Mouse (Mus musculus) Patski (cell line): ENCODE results near the gene Sox21. TPM values are rescaled to one million over a fixed set of nuclear protein-coding genes. Genes with fewer than 3 reads are reported as not detected.

ENCODE experiments used
- ATAC-seq: fragments of 100-300 bp; one replicate; pipeline ENCODE4 v1.8.0; 2021
- CTCF ChIA-PET: fragments of 350-600 bp; sonication (Branson Sonifier 250); formaldehyde crosslinking; loops from one replicate; lab custom pipeline; 2022; ENCODE audit warnings: inconsistent platforms; lab: Charles Lee
- POLR2A ChIA-PET: fragments of 350-600 bp; sonication (Branson Sonifier 250); formaldehyde crosslinking; loops from one replicate; lab custom pipeline; 2022; ENCODE audit warnings: antibody characterized with exemption, inconsistent platforms; lab: Charles Lee
- DNase-seq: peaks from one replicate; pipeline ENCODE4 v3.0.0-alpha.2; 2011; ENCODE audit warnings: low read depth, low spot score
- H3K27me3 ChIP-seq: fragments of 371-371 bp; one replicate; pipeline ENCODE4 v1.5.1; 2021
- CTCF ChIP-seq: fragments of 100-300 bp; IDR thresholded peaks from one replicate; pipeline ENCODE4 v1.5.1; 2021
- in situ Hi-C: fragments of 300-500 bp; cut with MboI; formaldehyde crosslinking; loops from 3 replicates; pipeline ENCODE4 v1.11.1; 2018; ENCODE audit warnings: low pct_unique_long_range_greater_than_20kb, mixed read lengths
- polyA plus RNA-seq: library from polyadenylated mRNA; unstranded; gene quantifications from one replicate; pipeline ENCODE4 v1.2.3, GENCODE M21; 2021

Sox21 gene
- polyA plus RNA-seq, 1 experiment from 2014 or later, result 0.01 TPM

DNA sequence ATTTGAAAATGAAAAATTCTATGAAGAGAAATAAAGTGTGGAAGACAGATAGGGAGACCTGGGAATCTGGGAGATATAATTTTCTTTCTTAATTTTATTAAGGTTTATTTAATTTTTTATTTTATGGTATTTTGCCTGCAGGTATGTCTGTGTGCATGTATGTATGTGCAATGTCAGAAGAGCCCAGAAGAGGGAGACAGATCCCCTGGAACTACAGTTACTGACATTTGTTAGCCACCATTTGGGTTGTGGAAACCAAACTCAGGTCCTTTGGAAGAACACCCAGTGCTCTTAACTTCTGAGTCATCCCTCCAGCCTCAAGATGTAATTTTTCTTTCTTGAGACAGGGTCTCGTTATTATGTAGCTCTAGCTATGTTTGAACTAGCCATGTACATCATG lies 15.9 kb downstream of the Sox21 start:
- no peak for DNase-seq
- POLR2A ChIA-PET, result no interaction called here
- peaks cover 38% of the 10 kb centered on the region for H3K27me3 ChIP-seq
- peak; percentile 47 for TF ChIP-seq CTCF
- no peak for ATAC-seq
- CTCF ChIA-PET, result no interaction called here
- in situ Hi-C loops, result loop anchor here (25.0 kb wide), 1 partner anchor 591 kb away; no protein-coding TSS in a partner anchor

GRCm38 (mm10) chr14:118216826-118217225 lies 20.0 kb downstream of the Sox21 start:
- in situ Hi-C loops, result loop anchor here (5.0 to 25.0 kb wide), 3 partner anchors 258 to 595 kb away; no protein-coding TSS in a partner anchor

DNA sequence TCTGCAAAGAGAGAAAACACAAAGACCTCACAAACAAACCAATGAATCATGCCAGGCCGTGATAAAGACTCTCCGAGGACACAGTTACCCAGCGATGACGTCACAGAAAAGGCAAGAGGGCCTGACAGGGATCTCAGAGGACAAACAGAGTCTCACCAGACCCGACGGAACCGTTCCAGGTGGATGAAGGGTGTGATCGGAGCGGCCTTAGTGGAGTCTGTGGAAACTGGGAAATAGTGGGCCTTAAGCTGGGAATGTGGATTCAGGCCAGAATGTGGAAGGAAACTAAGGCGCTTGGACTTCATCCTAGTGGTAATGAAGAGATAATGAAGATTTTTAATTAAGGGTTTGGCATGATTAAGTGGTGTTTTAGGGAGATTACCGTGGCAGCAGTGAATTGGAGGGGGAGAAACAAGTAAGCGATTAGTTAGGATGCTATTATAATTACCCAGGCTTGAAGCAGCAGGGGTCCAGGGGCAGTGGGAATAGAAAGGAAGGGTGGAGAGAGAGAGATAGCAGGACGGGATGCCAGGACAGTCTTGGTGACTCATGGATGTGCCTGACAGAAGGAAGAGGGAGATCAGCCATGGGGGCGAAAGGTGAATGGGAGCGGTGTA lies 24.5 kb downstream of the Sox21 start:
- peak; percentile 12 for ATAC-seq
- no peak for DNase-seq
- in situ Hi-C loops, result loop anchor here (10.0 to 25.0 kb wide), 2 partner anchors 263 to 600 kb away; no protein-coding TSS in a partner anchor
- peaks cover 25% of the 10 kb centered on the region for H3K27me3 ChIP-seq
- no peak for TF ChIP-seq CTCF
- ChIA-PET POLR2A (no interaction called here), CTCF (no interaction called here)

More at GRCm38 (mm10) chr14:118216826-118217225, 20.0 kb downstream of the Sox21 start:
- ChIA-PET POLR2A (no interaction called here), CTCF (no interaction called here)
- peaks cover 16% of the 10 kb centered on the region for H3K27me3 ChIP-seq
- TF ChIP-seq CTCF, result no peak
- ATAC-seq (no peak), DNase-seq (no peak)

DNA sequence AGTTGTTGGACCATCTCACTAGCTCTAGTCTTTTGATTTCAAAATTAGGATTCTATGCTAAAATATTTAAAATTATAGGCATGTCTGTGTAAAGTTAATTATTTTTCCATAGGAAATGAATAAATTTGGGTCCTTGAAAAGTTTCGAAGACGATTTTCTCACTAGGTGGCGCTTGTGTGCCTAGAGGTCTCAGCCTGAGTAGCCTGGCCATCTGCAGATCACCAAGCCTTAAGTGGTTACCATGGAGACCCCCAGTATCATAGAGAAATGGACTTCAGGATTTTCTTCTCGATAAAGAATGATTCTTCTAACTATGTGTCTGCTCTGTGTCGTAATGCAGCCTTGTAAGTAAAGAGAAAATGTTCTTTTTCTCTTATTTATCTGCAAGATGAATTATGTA lies 27.2 kb downstream of the Sox21 start:
- TF ChIP-seq CTCF, result peak; percentile 70
- POLR2A ChIA-PET, result no interaction called here
- no peak for DNase-seq
- no peak for ATAC-seq
- in situ Hi-C loops, result loop anchor here (10.0 to 25.0 kb wide), 2 partner anchors 265 to 603 kb away; no protein-coding TSS in a partner anchor
- H3K27me3 ChIP-seq, result peaks cover 15% of the 10 kb centered on the region
- CTCF ChIA-PET, result no interaction called here

GRCm38 (mm10) chr14:118207347-118207746 lies 29.5 kb downstream of the Sox21 start:
- ChIA-PET CTCF (interaction anchor here (0.9 to 1.0 kb wide), 2 partner anchors 369 to 396 kb away, joined by 3 read pairs; no protein-coding TSS in a partner anchor), POLR2A (no interaction called here)
- peaks cover 15% of the 10 kb centered on the region for H3K27me3 ChIP-seq
- in situ Hi-C loops, result loop anchor here (25.0 kb wide), 1 partner anchor 605 kb away; no protein-coding TSS in a partner anchor
- DNase-seq (no peak), ATAC-seq (no peak)
- TF ChIP-seq CTCF, result peak; percentile 55

DNA sequence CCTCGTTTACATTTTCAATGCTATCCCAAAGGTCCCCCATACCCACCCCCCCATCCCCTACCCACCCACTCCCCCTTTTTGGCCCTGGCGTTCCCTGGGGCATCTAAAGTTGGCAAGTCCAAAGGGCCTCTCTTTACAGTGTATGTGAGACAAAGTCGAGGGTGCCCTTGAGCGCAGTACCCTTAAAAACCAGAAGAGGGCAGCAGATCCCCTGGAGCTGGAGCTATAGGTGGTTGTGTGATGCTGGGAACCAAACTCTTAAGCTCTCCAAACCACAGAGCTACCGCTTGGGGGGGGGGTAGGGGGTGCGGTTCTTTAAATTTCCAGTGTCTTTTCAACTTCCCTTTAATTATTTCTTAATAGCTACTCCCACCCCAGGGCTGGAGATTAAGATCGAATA lies 33.8 kb downstream of the Sox21 start:
- DNase-seq (no peak), ATAC-seq (no peak)
- peaks cover 9% of the 10 kb centered on the region for H3K27me3 ChIP-seq
- ChIA-PET CTCF (interaction anchor here (1.0 kb wide), 1 partner anchor 20 kb away, joined by 3 read pairs; no protein-coding TSS in a partner anchor), POLR2A (no interaction called here)
- in situ Hi-C loops, result loop anchor here (25.0 kb wide), 1 partner anchor 609 kb away; no protein-coding TSS in a partner anchor
- TF ChIP-seq CTCF, result peak; percentile 37

GRCm38 (mm10) chr14:118202006-118202405 lies 34.8 kb downstream of the Sox21 start:
- DNase-seq (no peak), ATAC-seq (no peak)
- CTCF ChIA-PET, result no interaction called here
- in situ Hi-C loops, result loop anchor here (25.0 kb wide), 1 partner anchor 610 kb away; no protein-coding TSS in a partner anchor
- TF ChIP-seq CTCF, result no peak
- H3K27me3 ChIP-seq, result peaks cover 14% of the 10 kb centered on the region
- POLR2A ChIA-PET, result no interaction called here

- no peak for TF ChIP-seq CTCF
- DNase-seq (no peak), ATAC-seq (no peak)
- CTCF ChIA-PET, result no interaction called here
- H3K27me3 ChIP-seq, result peaks cover 26% of the 10 kb centered on the region
- POLR2A ChIA-PET, result no interaction called here
- in situ Hi-C loops, result loop anchor here (25.0 kb wide), 1 partner anchor 612 kb away; no protein-coding TSS in a partner anchor
These were observed 36.1 kb downstream of the Sox21 start for GRCm38 (mm10) chr14:118200731-118201130.

DNA sequence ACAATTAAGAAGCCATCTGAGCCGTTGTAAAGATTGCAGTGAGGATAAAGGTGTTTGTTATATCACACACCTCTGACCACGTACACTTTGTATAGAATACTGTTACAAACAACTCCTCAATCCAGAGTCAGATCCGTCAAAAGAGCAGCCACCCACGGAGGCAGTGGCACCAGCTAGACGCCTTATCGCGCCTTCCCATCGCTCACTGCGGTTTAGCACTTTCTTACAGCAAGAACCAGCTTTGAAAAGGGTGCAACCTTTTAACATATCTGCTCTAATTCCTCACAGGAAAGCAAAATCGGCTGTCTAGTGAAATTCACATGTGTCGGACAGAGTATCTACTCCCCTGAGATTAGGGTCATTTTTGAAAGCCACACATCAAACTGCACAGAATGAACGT lies 39.8 kb downstream of the Sox21 start:
- ATAC-seq, result no peak
- DNase-seq, result no peak
- CTCF ChIA-PET, result no interaction called here
- TF ChIP-seq CTCF, result no peak
- in situ Hi-C loops, result no loop called here
- POLR2A ChIA-PET, result no interaction called here
- H3K27me3 ChIP-seq, result peaks cover 58% of the 10 kb centered on the region

DNA sequence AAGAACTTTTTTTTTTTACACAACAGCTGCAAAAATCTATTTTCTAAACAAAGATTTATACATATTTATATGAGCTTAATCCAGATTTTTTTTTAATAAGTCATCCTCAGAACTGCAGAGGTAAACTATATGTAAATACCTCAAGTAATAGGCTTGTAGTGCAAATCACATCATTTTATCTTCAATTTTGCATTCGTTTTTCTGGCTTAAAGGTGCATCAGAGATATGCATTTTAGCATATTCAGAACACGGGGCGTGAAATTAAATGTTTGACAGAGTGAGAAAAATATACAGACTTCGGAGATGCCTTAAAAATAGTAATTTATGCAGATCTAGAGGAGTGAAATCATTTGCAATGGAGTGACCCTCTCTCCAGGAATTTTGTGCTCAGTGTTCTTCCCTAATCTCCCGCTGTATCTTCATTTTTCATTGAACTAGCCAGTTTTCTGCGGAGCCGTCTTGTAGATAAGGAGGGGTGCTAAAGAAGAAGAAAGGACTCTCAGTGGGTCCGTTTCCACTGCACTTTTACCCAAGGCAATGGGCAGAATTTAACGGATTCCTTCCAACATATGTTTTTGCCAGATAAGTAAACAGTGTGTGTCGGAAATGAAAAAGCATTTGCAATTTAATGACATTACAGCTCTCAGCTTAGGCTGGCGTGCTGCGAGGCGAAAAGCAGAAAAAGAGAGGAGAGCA lies 42.5 kb downstream of the Sox21 start:
- H3K27me3 ChIP-seq, result peaks cover 68% of the 10 kb centered on the region
- DNase-seq (no peak), ATAC-seq (no peak)
- TF ChIP-seq CTCF, result no peak
- in situ Hi-C loops, result no loop called here
- ChIA-PET CTCF (interaction anchor here (1.5 kb wide), 1 partner anchor 9 kb away, joined by 3 read pairs; no protein-coding TSS in a partner anchor), POLR2A (no interaction called here)
